In the genomic region with DNA sequence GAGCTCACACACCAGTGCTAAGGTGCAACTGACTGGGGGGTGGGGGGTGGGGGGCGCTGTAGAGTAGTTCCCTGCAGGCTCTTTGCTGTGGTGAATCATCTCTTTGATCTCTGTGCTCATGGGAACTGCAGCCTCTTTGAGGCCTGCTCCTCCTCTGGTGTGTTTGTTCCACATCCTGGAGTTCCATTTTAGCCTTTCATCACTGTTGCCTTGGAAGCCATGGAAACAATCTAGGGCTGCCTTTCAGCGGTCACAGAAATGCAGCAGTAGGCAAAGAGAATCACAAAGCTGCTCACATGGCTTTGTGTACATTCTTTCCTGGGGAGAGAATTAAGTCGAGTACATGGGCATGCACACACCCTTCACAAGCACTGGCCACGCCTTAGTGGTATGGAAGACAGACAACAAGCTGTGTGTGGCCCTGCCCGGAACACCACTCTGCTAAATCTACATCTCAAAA, we compare ENCODE assay signal across 10 mouse cellular contexts.
A peak's percentile ranks its signal among the peaks of the same experiment; 100 is the strongest.
DNase-seq lines count a peak whose midpoint lies in the region; ATAC-seq and TF ChIP-seq lines count a peak whose summit lies in the region.
"Had no signal": no experiment of that assay in that cellular context is flagged by ENCODE, and none has a peak within 500 bp of the region (broad histone marks: within the 10 kb centered on the region; RNA-seq: fewer than 3 reads in every experiment).

No protein-coding gene starts in this region.

- peak overlapping the region; percentile 43 for H3K27ac ChIP-seq in layer of hippocampus, adult 2 months
- H3K27ac ChIP-seq in forebrain, embryonic 14.5 days (ENCODE audit: low read depth, low read length): peak overlapping the region; percentile 33; the same call in 1 of the 2 replicates
- H3K27ac ChIP-seq in midbrain, embryonic 11.5 days (ENCODE audit: low read depth, low read length): 0 out of 2 replicates have a peak overlapping the region, but pooled peaks have one; percentile 30
- H3K27ac ChIP-seq: embryonic facial prominence, embryonic 13.5 days had no signal

- POLR2A ChIA-PET in Patski (lab: Charles Lee): no interaction called here

- in situ Hi-C loops in Patski (cut with MboI; ENCODE audit: low pct_unique_long_range_greater_than_20kb): no loop called here

- H3K27me3 ChIP-seq in Patski: no peaks in the 10 kb centered on the region
- H3K27me3 ChIP-seq in forebrain, embryonic 14.5 days (replicated peaks; ENCODE audit: control insufficient read depth, insufficient read depth, low read length): no peaks in the 10 kb centered on the region
- no peaks in the 10 kb centered on the region for H3K27me3 ChIP-seq in midbrain, embryonic 11.5 days (ENCODE audit: control insufficient read depth, insufficient read depth, low read length)
- H3K27me3 ChIP-seq: embryonic facial prominence, embryonic 13.5 days had no signal

- no peaks in the 10 kb centered on the region; the same call in 1 of the 2 replicates for H3K4me1 ChIP-seq in forebrain, embryonic 14.5 days (ENCODE audit: control insufficient read depth, insufficient read depth, low read length)
- peaks cover 14% of the 10 kb centered on the region for H3K4me1 ChIP-seq in midbrain, embryonic 11.5 days (ENCODE audit: control insufficient read depth, insufficient read depth, low read length)

- H3K4me2 ChIP-seq in forebrain, embryonic 14.5 days (ENCODE audit: low read length): no peak overlapping the region
- no peak overlapping the region for H3K4me2 ChIP-seq in midbrain, embryonic 11.5 days
- H3K4me2 ChIP-seq: embryonic facial prominence, embryonic 13.5 days had no signal

- no peak overlapping the region for H3K4me3 ChIP-seq in layer of hippocampus, adult 2 months
- H3K4me3 ChIP-seq in forebrain, embryonic 14.5 days (ENCODE audit: low read depth, low read length): no peak overlapping the region
- H3K4me3 ChIP-seq in midbrain, embryonic 11.5 days (ENCODE audit: low read depth, low read length): no peak overlapping the region
- H3K4me3 ChIP-seq: embryonic facial prominence, embryonic 13.5 days had no signal

- peak; percentile 22; the same call in 1 of the 2 replicates for TF ChIP-seq CTCF in layer of hippocampus, adult 2 months (conservative IDR thresholded peaks at IDR 0.05)
- TF ChIP-seq CTCF in Patski (IDR thresholded peaks at IDR 0.05): no peak

- H3K9me3 ChIP-seq in forebrain, embryonic 14.5 days (replicated peaks; ENCODE audit: control insufficient read depth, low read length): no peaks in the 10 kb centered on the region
- H3K9me3 ChIP-seq in midbrain, embryonic 11.5 days (ENCODE audit: control insufficient read depth, low read length): no peaks in the 10 kb centered on the region
- H3K9me3 ChIP-seq: embryonic facial prominence, embryonic 13.5 days had no signal

- peak in 1 of 2 experiments; percentile 15 for DNase-seq in layer of hippocampus, adult 2 months (ENCODE audit: low spot score in 2 of 2)
- no peak for DNase-seq in layer of hippocampus, postnatal 36 days
- peak; percentile 3 for DNase-seq in Patski (ENCODE audit: low read depth, low spot score)
- DNase-seq in forebrain, embryonic 14.5 days (ENCODE audit: low spot score): peak; percentile 60
- DNase-seq in midbrain, embryonic 11.5 days (ENCODE audit: low spot score, missing footprints): peak; percentile 88
- no peak for DNase-seq in B cell, adult 2 months
- no peak for DNase-seq in ovary, postnatal 36 days (ENCODE audit: low spot score)
- no peak for DNase-seq in kidney, adult 18-20 months

- WGBS in forebrain, embryonic 14.5 days: 10% methylated on average over 5 of the region's 5 CpGs
- 7% methylated on average over 5 of the region's 5 CpGs for WGBS in midbrain, embryonic 11.5 days

- no peaks in the 10 kb centered on the region for H3K36me3 ChIP-seq in forebrain, embryonic 14.5 days (ENCODE audit: control insufficient read depth, insufficient read depth, low read length)
- H3K36me3 ChIP-seq in midbrain, embryonic 11.5 days (ENCODE audit: control insufficient read depth, insufficient read depth, low read length): no peaks in the 10 kb centered on the region
- H3K36me3 ChIP-seq: G1E had no signal

- no peak overlapping the region for H3K9ac ChIP-seq in forebrain, embryonic 14.5 days (ENCODE audit: low read length)
- H3K9ac ChIP-seq in midbrain, embryonic 11.5 days (ENCODE audit: low read length): no peak overlapping the region
- H3K9ac ChIP-seq: embryonic facial prominence, embryonic 13.5 days had no signal

- no peak for ATAC-seq in Patski
- ATAC-seq in forebrain, embryonic 14.5 days: peak; percentile 70
- peak; percentile 91 for ATAC-seq in midbrain, embryonic 11.5 days (ENCODE audit: low FRiP score)

- CTCF ChIA-PET in Patski (lab: Charles Lee): no interaction called here

Comparison
In these comparisons a context has a peak if more than half of its experiments do, and no peak if none do; other contexts are left out.
1. DNase-seq: peak in Patski (single experiment), forebrain, embryonic 14.5 days (single experiment) and midbrain, embryonic 11.5 days (single experiment); none in layer of hippocampus, postnatal 36 days (0 of 2), B cell, adult 2 months (0 of 2), ovary, postnatal 36 days (single experiment) and kidney, adult 18-20 months (single experiment).
2. Peak in every context shown above with its lines, with median percentiles within 50 percentile points of each other: H3K27ac ChIP-seq.